In the genomic region with DNA sequence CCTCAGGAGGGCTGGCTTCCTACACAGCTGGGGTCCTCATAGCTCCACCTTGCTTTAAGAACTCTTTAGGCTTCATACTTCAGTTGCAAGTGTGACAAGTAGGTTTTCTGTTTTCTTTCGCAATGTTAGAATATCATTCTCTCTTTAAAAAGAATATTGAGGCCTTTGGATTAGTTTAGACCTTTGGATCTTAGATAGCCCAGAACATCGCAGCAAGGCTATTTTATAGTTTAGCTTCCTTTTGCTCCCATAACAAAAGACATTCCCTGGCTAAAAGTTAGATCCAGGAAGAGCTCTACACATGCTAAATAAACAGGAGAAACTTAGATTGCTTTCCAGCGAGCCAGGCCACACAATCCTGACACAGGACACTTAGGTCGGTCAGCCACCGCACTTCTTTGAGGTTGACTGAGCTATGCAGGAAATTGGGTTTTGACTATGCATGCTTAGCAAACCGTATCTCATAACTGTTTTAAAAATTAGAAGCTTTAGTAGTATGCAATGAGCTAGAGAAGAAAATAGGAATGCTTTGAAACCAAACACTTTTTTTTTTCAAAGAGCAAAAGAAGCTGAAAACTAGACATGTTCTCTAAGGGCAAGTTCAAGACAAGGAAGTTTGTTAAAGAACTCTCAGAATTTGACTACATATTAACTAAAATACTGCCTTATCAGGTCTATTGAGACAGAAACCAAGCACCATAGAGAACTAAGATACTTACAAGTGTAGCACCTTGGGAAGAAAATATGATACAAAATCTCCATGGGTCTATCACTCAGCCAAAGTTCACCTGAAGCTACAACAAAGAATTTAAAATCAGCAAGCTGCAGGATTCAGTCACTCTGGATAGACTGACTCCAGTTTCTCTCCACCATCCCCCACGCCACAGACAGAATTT, we compare ENCODE assay signal across 24 mouse cellular contexts. TPM values are rescaled to one million over a fixed set of nuclear protein-coding genes. Genes with fewer than 3 reads are reported as not detected.
DNase-seq lines count a peak whose midpoint lies in the region; ATAC-seq and TF ChIP-seq lines count a peak whose summit lies in the region.
"Had no signal": no experiment of that assay in that cellular context is flagged by ENCODE, and none has a peak within 500 bp of the region (broad histone marks: within the 10 kb centered on the region; RNA-seq: fewer than 3 reads in every experiment).

Gene Ros1 (minus strand): TSS at position 288 of the 896 bp plus-strand sequence.

- no peaks in the 10 kb centered on the region for H3K36me3 ChIP-seq in kidney, embryonic 15.5 days
- no peaks in the 10 kb centered on the region for H3K36me3 ChIP-seq in lung, postnatal 0 days (ENCODE audit: insufficient read depth, low read length)
- no peaks in the 10 kb centered on the region for H3K36me3 ChIP-seq in intestine, embryonic 16.5 days (ENCODE audit: control insufficient read depth, insufficient read depth, low read length)
- H3K36me3 ChIP-seq: embryonic facial prominence, embryonic 10.5 days; forebrain, embryonic 10.5 days; heart, embryonic 13.5 days had no signal

- TF ChIP-seq EP300 in lung, postnatal 0 days (IDR thresholded peaks at IDR 0.05): no peak

- peak within 1 kb of the TSS; percentile 72 for H3K27ac ChIP-seq in kidney, embryonic 15.5 days
- H3K27ac ChIP-seq in lung, postnatal 0 days (ENCODE audit: low read length): no peak within 1 kb of the TSS
- peak within 1 kb of the TSS; percentile 93 for H3K27ac ChIP-seq in intestine, embryonic 16.5 days (ENCODE audit: low read length)
- H3K27ac ChIP-seq: embryonic facial prominence, embryonic 10.5 days; forebrain, embryonic 10.5 days; gastrocnemius, adult 2 months; heart, embryonic 13.5 days had no signal

- H3K27me3 ChIP-seq in kidney, embryonic 15.5 days: no peaks in the 10 kb centered on the region
- H3K27me3 ChIP-seq in lung, postnatal 0 days (replicated peaks; ENCODE audit: insufficient read depth, low read length): no peaks in the 10 kb centered on the region
- H3K27me3 ChIP-seq in intestine, embryonic 16.5 days (replicated peaks; ENCODE audit: control insufficient read depth, insufficient read depth, low read length): no peaks in the 10 kb centered on the region
- H3K27me3 ChIP-seq: heart, embryonic 13.5 days had no signal

- DNase-seq in kidney, postnatal 4 days: no peak
- DNase-seq in lung, postnatal 0 days (ENCODE audit: low spot score): peak; percentile 24
- DNase-seq in lung, postnatal 36 days: no peak
- DNase-seq in urinary bladder, postnatal 36 days (ENCODE audit: low spot score in 2 of 2): no peak
- DNase-seq in adrenal gland, postnatal 14 days: no peak
- DNase-seq: adrenal gland, postnatal 25 days; cerebellum, adult 18-20 months; cerebellum, postnatal 10 days; gastrocnemius, adult 2 months; gastrocnemius, postnatal 25 days; heart, adult 11 months; heart, postnatal 36 days had no signal

- 0 out of 2 replicates have a peak within 1 kb of the TSS, but pooled peaks have one; percentile 5 for H3K4me3 ChIP-seq in kidney, embryonic 15.5 days (replicated peaks)
- no peak within 1 kb of the TSS for H3K4me3 ChIP-seq in lung, postnatal 0 days (ENCODE audit: low read depth, low read length)
- peak within 1 kb of the TSS; percentile 31 for H3K4me3 ChIP-seq in intestine, embryonic 16.5 days (ENCODE audit: low read length)
- H3K4me3 ChIP-seq: embryonic facial prominence, embryonic 10.5 days; erythroblast, embryonic 14.5 days; forebrain, embryonic 10.5 days; gastrocnemius, adult 2 months; heart, embryonic 13.5 days had no signal

- TF ChIP-seq CTCF in lung, postnatal 0 days (IDR thresholded peaks at IDR 0.05): no peak

- peak; percentile 71 for ATAC-seq in kidney, embryonic 15.5 days (replicated peaks; ENCODE audit: low FRiP score)
- no peak; the same call in 1 of the 2 replicates for ATAC-seq in lung, postnatal 0 days
- peak; percentile 91 for ATAC-seq in intestine, embryonic 16.5 days
- ATAC-seq: forebrain, embryonic 14.5 days had no signal

- H3K4me1 ChIP-seq in kidney, embryonic 15.5 days: no peaks in the 10 kb centered on the region
- H3K4me1 ChIP-seq in lung, postnatal 0 days (ENCODE audit: insufficient read depth, low read depth, low read length): no peaks in the 10 kb centered on the region
- H3K4me1 ChIP-seq in intestine, embryonic 16.5 days (ENCODE audit: control insufficient read depth, insufficient read depth, low read length): no peaks in the 10 kb centered on the region
- H3K4me1 ChIP-seq: embryonic facial prominence, embryonic 10.5 days; forebrain, embryonic 10.5 days; heart, embryonic 13.5 days had no signal

- no peak within 1 kb of the TSS for H3K9ac ChIP-seq in kidney, embryonic 15.5 days
- H3K9ac ChIP-seq in lung, postnatal 0 days (replicated peaks; ENCODE audit: low read depth): no peak within 1 kb of the TSS
- H3K9ac ChIP-seq in intestine, embryonic 16.5 days (ENCODE audit: low read depth, low read length): peak within 1 kb of the TSS; percentile 52
- H3K9ac ChIP-seq: heart, embryonic 13.5 days had no signal

- peak within 1 kb of the TSS; percentile 21; the same call in 1 of the 2 replicates for H3K4me2 ChIP-seq in kidney, embryonic 15.5 days
- H3K4me2 ChIP-seq in lung, postnatal 0 days (replicated peaks; ENCODE audit: low read depth, low read length): no peak within 1 kb of the TSS
- peak within 1 kb of the TSS; percentile 28 for H3K4me2 ChIP-seq in intestine, embryonic 16.5 days (ENCODE audit: low read depth, low read length)
- H3K4me2 ChIP-seq: heart, embryonic 13.5 days had no signal

- WGBS in kidney, embryonic 15.5 days: 66% methylated on average over 7 of the region's 7 CpGs
- 47% methylated on average over 7 of the region's 7 CpGs for WGBS in lung, postnatal 0 days
- 58% methylated on average over 7 of the region's 7 CpGs for WGBS in intestine, embryonic 16.5 days

- no peaks in the 10 kb centered on the region for H3K9me3 ChIP-seq in kidney, embryonic 15.5 days (replicated peaks)
- H3K9me3 ChIP-seq in lung, postnatal 0 days (ENCODE audit: low read length): no peaks in the 10 kb centered on the region
- H3K9me3 ChIP-seq in intestine, embryonic 16.5 days (ENCODE audit: control insufficient read depth, low read length): no peaks in the 10 kb centered on the region
- H3K9me3 ChIP-seq: embryonic facial prominence, embryonic 10.5 days; forebrain, embryonic 10.5 days; heart, embryonic 13.5 days had no signal

RNA-seq across cellular contexts. Expression of gene Ros1, which starts in this region (rescaled TPM):
- polyA plus RNA-seq in kidney, embryonic 15.5 days (2015; fragmentation: Nextera tagmentation; extraction: Ambion mirVana): 1.9 and 2.0 TPM in 2 replicates
- polyA plus RNA-seq in lung, postnatal 0 days (2015; fragmentation: Nextera tagmentation; extraction: Ambion mirVana): 1.2 and 1.4 TPM in 2 replicates
- 4.6 and 7.6 TPM in 2 replicates for polyA plus RNA-seq in intestine, embryonic 16.5 days (2015; fragmentation: Nextera tagmentation; extraction: Ambion mirVana)
- total RNA-seq in adrenal gland, postnatal 14 days (2021): not detected in 2 replicates
- total RNA-seq: adrenal gland, adult 18-20 months; adrenal gland, postnatal 25 days; MEL had no signal
- polyA plus RNA-seq: C2C12; embryonic facial prominence, embryonic 10.5 days; erythroblast, embryonic 14.5 days; forebrain, embryonic 10.5 days; forebrain, embryonic 14.5 days; heart, embryonic 13.5 days; heart, postnatal 0 days; hindbrain, embryonic 11.5 days had no signal
